In genomic region chr4:98758012-98758821, GRCm38 (mm10) we compare ENCODE assay signal across 8 mouse cellular contexts. TPM values are rescaled to one million over a fixed set of nuclear protein-coding genes. Genes with fewer than 3 reads are reported as not detected.
DNase-seq lines count a peak whose midpoint lies in the region; ATAC-seq and TF ChIP-seq lines count a peak whose summit lies in the region.
"Had no signal": no experiment of that assay in that cellular context is flagged by ENCODE, and none has a peak within 500 bp of the region (broad histone marks: within the 10 kb centered on the region; RNA-seq: fewer than 3 reads in every experiment).

No protein-coding gene starts in this region.

- no peak overlapping the region for H3K9ac ChIP-seq in forebrain, embryonic 16.5 days (replicated peaks; ENCODE audit: low read depth, low read length)
- no peak overlapping the region for H3K9ac ChIP-seq in limb, embryonic 14.5 days (ENCODE audit: low read depth, low read length, severe bottlenecking)
- no peak overlapping the region for H3K9ac ChIP-seq in stomach, embryonic 15.5 days

- no peaks in the 10 kb centered on the region for H3K27me3 ChIP-seq in forebrain, embryonic 16.5 days (replicated peaks; ENCODE audit: control insufficient read depth, insufficient read depth, low read length)
- no peaks in the 10 kb centered on the region for H3K27me3 ChIP-seq in limb, embryonic 14.5 days (ENCODE audit: control insufficient read depth, insufficient read depth, low read length)
- no peaks in the 10 kb centered on the region for H3K27me3 ChIP-seq in stomach, embryonic 15.5 days (replicated peaks)

- no peak for TF ChIP-seq POLR2A in limb, embryonic 14.5 days (IDR thresholded peaks at IDR 0.05; ENCODE audit: borderline replicate concordance, extremely low read depth, insufficient read depth, insufficient read length)

- no peak overlapping the region for H3K4me2 ChIP-seq in forebrain, embryonic 16.5 days (ENCODE audit: low read length)
- no peak overlapping the region for H3K4me2 ChIP-seq in limb, embryonic 14.5 days (replicated peaks; ENCODE audit: low read depth, low read length, severe bottlenecking)
- no peak overlapping the region for H3K4me2 ChIP-seq in stomach, embryonic 15.5 days

- no peak overlapping the region for H3K27ac ChIP-seq in forebrain, embryonic 16.5 days (ENCODE audit: low read length)
- no peak overlapping the region for H3K27ac ChIP-seq in limb, embryonic 14.5 days (replicated peaks; ENCODE audit: low read depth, low read length)
- H3K27ac ChIP-seq in stomach, embryonic 15.5 days, result peak overlapping the region; percentile 61

- ATAC-seq in forebrain, embryonic 16.5 days, result peak; percentile 92
- 0 out of 2 replicates have a peak, but pooled peaks have one; percentile 41 for ATAC-seq in limb, embryonic 14.5 days (ENCODE audit: low FRiP score, low read depth)
- peak; percentile 70 for ATAC-seq in stomach, embryonic 15.5 days (ENCODE audit: insufficient read depth, low FRiP score, low read depth)
- ATAC-seq in megakaryocyte-erythroid progenitor cell, adult 5-6 weeks (replicated peaks; ENCODE audit: low FRiP score, low TSS enrichment, poor library complexity, severe bottlenecking), result no peak

- H3K4me1 ChIP-seq in forebrain, embryonic 16.5 days (replicated peaks; ENCODE audit: control insufficient read depth, insufficient read depth, low read length), result peaks cover 15% of the 10 kb centered on the region
- H3K4me1 ChIP-seq in limb, embryonic 14.5 days (ENCODE audit: control insufficient read depth, insufficient read depth, low read length), result no peaks in the 10 kb centered on the region
- peaks cover 4% of the 10 kb centered on the region; the same call in 1 of the 2 replicates for H3K4me1 ChIP-seq in stomach, embryonic 15.5 days

- DNase-seq in left cerebral cortex, postnatal 4 days, result peak; percentile 67
- no peak for DNase-seq in left cerebral cortex, adult 11 months (ENCODE audit: low spot score)
- DNase-seq in limb, embryonic 14.5 days (ENCODE audit: low spot score), result no peak
- no peak for DNase-seq in urinary bladder, postnatal 10 days (ENCODE audit: low spot score)

- WGBS in forebrain, embryonic 16.5 days, result 40% methylated on average over 4 of the region's 4 CpGs
- WGBS in limb, embryonic 14.5 days, result 56% methylated on average over 4 of the region's 4 CpGs
- WGBS in stomach, embryonic 15.5 days, result 25% methylated on average over 4 of the region's 4 CpGs

- H3K36me3 ChIP-seq in forebrain, embryonic 16.5 days (ENCODE audit: control insufficient read depth, insufficient read depth), result no peaks in the 10 kb centered on the region
- peaks cover 34% of the 10 kb centered on the region for H3K36me3 ChIP-seq in limb, embryonic 14.5 days (ENCODE audit: control insufficient read depth, insufficient read depth, low read length)
- H3K36me3 ChIP-seq in stomach, embryonic 15.5 days, result no peaks in the 10 kb centered on the region

- H3K9me3 ChIP-seq in forebrain, embryonic 16.5 days (ENCODE audit: control insufficient read depth, low read length), result no peaks in the 10 kb centered on the region
- no peaks in the 10 kb centered on the region for H3K9me3 ChIP-seq in limb, embryonic 14.5 days (ENCODE audit: control insufficient read depth, low read length)
- H3K9me3 ChIP-seq in stomach, embryonic 15.5 days, result no peaks in the 10 kb centered on the region

- intact Hi-C loops in left cerebral cortex, postnatal 4 days (cut with DNase I), result no loop called here

- no peak overlapping the region for H3K4me3 ChIP-seq in forebrain, embryonic 16.5 days (replicated peaks; ENCODE audit: low read length)
- no peak overlapping the region for H3K4me3 ChIP-seq in limb, embryonic 14.5 days (replicated peaks; ENCODE audit: low read length)
- no peak overlapping the region for H3K4me3 ChIP-seq in stomach, embryonic 15.5 days (replicated peaks)

RNA-seq across cellular contexts. Expression of gene L1td1, which starts 31.7 kb away (rescaled TPM):
- not detected for total RNA-seq in left cerebral cortex, postnatal 4 days (2021)
- polyA plus RNA-seq in forebrain, embryonic 16.5 days (2015; fragmentation: Nextera tagmentation; extraction: Ambion mirVana), result not detected in 2 replicates
- polyA plus RNA-seq in limb, embryonic 14.5 days (2012; rRNA removed), result 0.78 and 1.6 TPM in 2 replicates
- 0.40 and 0.62 TPM in 2 replicates for polyA plus RNA-seq in limb, embryonic 14.5 days (2014; fragmentation: Nextera tagmentation; extraction: Ambion mirVana)
- polyA plus RNA-seq in stomach, embryonic 15.5 days (2015; fragmentation: Nextera tagmentation; extraction: Ambion mirVana), result 0.09 and 0.17 TPM in 2 replicates
- not detected in 2 replicates for total RNA-seq in megakaryocyte-erythroid progenitor cell, adult 5-6 weeks (2014; fragmentation: Nextera tagmentation)
- total RNA-seq in megakaryocyte-erythroid progenitor cell, adult 5-6 weeks (2017), result not detected in 2 replicates
- polyA plus RNA-seq: liver, embryonic 16.5 days had no signal

RNA-seq across cellular contexts. Expression of gene Kank4, which starts 59.1 kb away (rescaled TPM):
- total RNA-seq in left cerebral cortex, postnatal 4 days (2021), result 1 to 10 TPM; 2.0 to 2.3 TPM
- 0.29 and 0.46 TPM in 2 replicates for polyA plus RNA-seq in forebrain, embryonic 16.5 days (2015; fragmentation: Nextera tagmentation; extraction: Ambion mirVana)
- 11.6 and 12.5 TPM in 2 replicates for polyA plus RNA-seq in limb, embryonic 14.5 days (2012; rRNA removed)
- polyA plus RNA-seq in limb, embryonic 14.5 days (2014; fragmentation: Nextera tagmentation; extraction: Ambion mirVana), result 3.7 and 4.0 TPM in 2 replicates
- 1.7 and 1.8 TPM in 2 replicates for polyA plus RNA-seq in stomach, embryonic 15.5 days (2015; fragmentation: Nextera tagmentation; extraction: Ambion mirVana)
- not detected in 2 replicates for total RNA-seq in megakaryocyte-erythroid progenitor cell, adult 5-6 weeks (2014; fragmentation: Nextera tagmentation)
- total RNA-seq in megakaryocyte-erythroid progenitor cell, adult 5-6 weeks (2017), result not detected in 2 replicates
